Mouse (Mus musculus) forebrain, postnatal 0 days (tissue): ENCODE measurements around the gene Pxdc1. TPM values are rescaled to one million over a fixed set of nuclear protein-coding genes. Genes with fewer than 3 reads are reported as not detected.
A peak's percentile ranks its signal among the peaks of the same experiment; 100 is the strongest.

Experiments
- ATAC-seq: fragments of 200-750 bp; cut with Nextera tagmentation; 2 replicates; pipeline ENCODE4 v1.8.0; 2017; ENCODE audit warnings: mild to moderate bottlenecking, moderate library complexity
- DNase-seq: peaks from one replicate; pipeline ENCODE4 v3.0.0-alpha.2; 2015
- H3K27ac ChIP-seq: fragments of 300-500 bp; sonication (generic); 2 replicates; pipeline ENCODE4 v1.5.1; 2014; ENCODE audit warnings: low read depth, mild to moderate bottlenecking, antibody characterized with exemption, low read length, moderate library complexity, mixed read lengths
- H3K27me3 ChIP-seq: fragments of 300-500 bp; sonication (generic); 2 replicates; pipeline ENCODE4 v1.6.1; 2014; ENCODE audit warnings: mild to moderate bottlenecking, low read length, mixed read lengths; ENCODE audit not compliant: insufficient read depth
- H3K36me3 ChIP-seq: fragments of 300-500 bp; sonication (generic); 2 replicates; pipeline ENCODE4 v1.6.1; 2014; ENCODE audit warnings: mild to moderate bottlenecking, moderate library complexity; ENCODE audit not compliant: insufficient read depth
- H3K4me1 ChIP-seq: fragments of 300-500 bp; sonication (generic); 2 replicates; pipeline ENCODE4 v1.6.1; 2014; ENCODE audit warnings: antibody characterized with exemption; ENCODE audit not compliant: insufficient read depth
- H3K4me2 ChIP-seq: fragments of 300-500 bp; sonication (generic); 2 replicates; pipeline ENCODE4 v1.6.1; 2014; ENCODE audit warnings: low read depth, mild to moderate bottlenecking, moderate library complexity
- H3K4me3 ChIP-seq: fragments of 300-500 bp; sonication (generic); 2 replicates; pipeline ENCODE4 v1.5.1; 2014; ENCODE audit warnings: low read depth, low read length, mixed read lengths
- H3K9ac ChIP-seq: fragments of 300-500 bp; sonication (generic); 2 replicates; pipeline ENCODE4 v1.6.1; 2014; ENCODE audit warnings: mild to moderate bottlenecking
- H3K9me3 ChIP-seq: fragments of 300-500 bp; sonication (generic); 2 replicates; pipeline ENCODE4 v1.6.1; 2016; ENCODE audit warnings: low read length
- CTCF ChIP-seq: sonication (generic); IDR thresholded peaks from 2 replicates; pipeline ENCODE4 v1.5.1; 2016; ENCODE audit warnings: antibody characterized with exemption, control low read depth, low read depth
- WGBS: fragments of 180-500 bp; shearing (Covaris S2); extraction: QIAGEN DNeasy Blood & Tissue Kit; methylation state at CpG from one replicate; pipeline ENCODE4 v1.1.7; 2014; 5-methylcytosine and 5-hydroxymethylcytosine counted together
- polyA plus RNA-seq: library from polyadenylated mRNA; unstranded; fragments of >200 nt; fragmentation: Nextera tagmentation; extraction: Ambion mirVana; gene quantifications from 2 replicates; pipeline ENCODE4 v1.2.1, GENCODE M21; 2015
- total RNA-seq: library from RNA; depleted of rRNA; stranded (reverse); fragments of >200 nt; gene quantifications from 2 replicates; pipeline ENCODE4 v1.2.3, GENCODE M21; 2014

Pxdc1 gene
- total and polyA plus RNA-seq, 2 experiments from 2014 or later = 6.3 to 10.6 TPM

- Histone ChIP-seq H3K9ac (no peak overlapping the region), H3K36me3 (no peaks in the 10 kb centered on the region), H3K27ac (no peak overlapping the region), H3K4me3 (no peak overlapping the region), H3K4me1 (no peaks in the 10 kb centered on the region), H3K27me3 (no peaks in the 10 kb centered on the region), H3K4me2 (no peak overlapping the region), H3K9me3 (no peaks in the 10 kb centered on the region)
- DNase-seq (no peak), ATAC-seq (no peak)
- WGBS = 92% methylated on average over 18 of the region's 18 CpGs
- no peak for TF ChIP-seq CTCF
Measured at GRCm38 (mm10) chr13:34683762-34684488, 30.6 kb upstream of the Pxdc1 start.

GRCm38 (mm10) chr13:34683270-34683669 lies 30.0 kb upstream of the Pxdc1 start:
- 91% methylated on average over 9 of the region's 9 CpGs for WGBS
- no peak for TF ChIP-seq CTCF
- Histone ChIP-seq H3K27me3 (no peaks in the 10 kb centered on the region), H3K27ac (no peak overlapping the region), H3K4me1 (no peaks in the 10 kb centered on the region), H3K4me3 (no peak overlapping the region), H3K36me3 (no peaks in the 10 kb centered on the region), H3K9ac (no peak overlapping the region), H3K4me2 (no peak overlapping the region), H3K9me3 (no peaks in the 10 kb centered on the region)
- ATAC-seq = no peak
- DNase-seq = no peak

- Histone ChIP-seq H3K27ac (no peak overlapping the region), H3K4me1 (peaks cover 8% of the 10 kb centered on the region), H3K27me3 (no peaks in the 10 kb centered on the region), H3K9ac (0 out of 2 replicates have a peak overlapping the region, but pooled peaks have one; percentile 14), H3K9me3 (no peaks in the 10 kb centered on the region), H3K36me3 (no peaks in the 10 kb centered on the region), H3K4me3 (no peak overlapping the region), H3K4me2 (no peak overlapping the region)
- DNase-seq (no peak), ATAC-seq (peak; percentile 20; the same call in 1 of the 2 replicates)
- no peak for TF ChIP-seq CTCF
- WGBS = 52% methylated on average over 5 of the region's 5 CpGs
Measured at GRCm38 (mm10) chr13:34676507-34676906, 23.2 kb upstream of the Pxdc1 start.

- Histone ChIP-seq H3K36me3 (no peaks in the 10 kb centered on the region), H3K4me3 (no peak overlapping the region), H3K27ac (peak overlapping the region; percentile 54; the same call in 1 of the 2 replicates), H3K9me3 (no peaks in the 10 kb centered on the region), H3K27me3 (no peaks in the 10 kb centered on the region), H3K4me2 (peak overlapping the region; percentile 17; the same call in 1 of the 2 replicates), H3K4me1 (peaks cover 8% of the 10 kb centered on the region), H3K9ac (0 out of 2 replicates have a peak overlapping the region, but pooled peaks have one; percentile 14)
- DNase-seq (peak; percentile 52), ATAC-seq (peak; percentile 80)
- WGBS = 3% methylated on average over 7 of the region's 7 CpGs
- no peak for TF ChIP-seq CTCF
Measured at GRCm38 (mm10) chr13:34675847-34676383, 22.6 kb upstream of the Pxdc1 start.

GRCm38 (mm10) chr13:34673354-34673753 lies 20.1 kb upstream of the Pxdc1 start:
- H3K9ac ChIP-seq = no peak overlapping the region
- peaks cover 13% of the 10 kb centered on the region for H3K4me1 ChIP-seq
- no peak overlapping the region for H3K4me3 ChIP-seq
- H3K9me3 ChIP-seq = no peaks in the 10 kb centered on the region
- no peak for ATAC-seq
- DNase-seq = no peak
- TF ChIP-seq CTCF = no peak
- no peaks in the 10 kb centered on the region for H3K36me3 ChIP-seq
- H3K27ac ChIP-seq = no peak overlapping the region
- H3K27me3 ChIP-seq = no peaks in the 10 kb centered on the region
- 84% methylated on average over 5 of the region's 5 CpGs for WGBS
- no peak overlapping the region for H3K4me2 ChIP-seq

GRCm38 (mm10) chr13:34669919-34670865 lies 16.9 kb upstream of the Pxdc1 start:
- 21% methylated on average over 16 of the region's 16 CpGs for WGBS
- TF ChIP-seq CTCF = no peak
- Histone ChIP-seq H3K36me3 (no peaks in the 10 kb centered on the region), H3K9ac (no peak overlapping the region), H3K4me1 (peaks cover 5% of the 10 kb centered on the region; the same call in 1 of the 2 replicates), H3K9me3 (no peaks in the 10 kb centered on the region), H3K27ac (no peak overlapping the region), H3K27me3 (no peaks in the 10 kb centered on the region), H3K4me2 (no peak overlapping the region), H3K4me3 (no peak overlapping the region)
- ATAC-seq (peak; percentile 12; the same call in 1 of the 2 replicates), DNase-seq (no peak)
